Mouse (Mus musculus) stomach, embryonic 14.5 days (tissue): ENCODE results near the gene Spout1. TPM values are rescaled to one million over a fixed set of nuclear protein-coding genes. Genes with fewer than 3 reads are reported as not detected.
"Not testable (repeated sequence)": the region's sequence is repeated elsewhere in the genome, so short reads cannot be mapped to it uniquely, and the experiment has no call there.

Experiments
- ATAC-seq: fragments of 200-750 bp; cut with Nextera tagmentation; 2 replicates; pipeline ENCODE4 v1.8.0; 2017; ENCODE audit warnings: low read depth, moderate TSS enrichment; ENCODE audit not compliant: insufficient number of reproducible peaks, insufficient read depth, low FRiP score
- H3K27ac ChIP-seq: fragments of 300-500 bp; sonication (generic); 2 replicates; pipeline ENCODE4 v1.5.1; 2014; ENCODE audit warnings: mild to moderate bottlenecking, low read length, moderate library complexity, mixed read lengths
- H3K27me3 ChIP-seq: fragments of 300-500 bp; sonication (generic); 2 replicates; pipeline ENCODE4 v1.6.1; 2014; ENCODE audit warnings: low read length, control low read depth, mixed read lengths; ENCODE audit not compliant: control insufficient read depth, insufficient read depth
- H3K36me3 ChIP-seq: fragments of 300-500 bp; sonication (generic); 2 replicates; pipeline ENCODE4 v1.6.1; 2014; ENCODE audit warnings: mild to moderate bottlenecking, control low read depth, low read length, moderate library complexity, mixed read lengths; ENCODE audit not compliant: control insufficient read depth, insufficient read depth
- H3K4me1 ChIP-seq: fragments of 300-500 bp; sonication (generic); 2 replicates; pipeline ENCODE4 v1.6.1; 2014; ENCODE audit warnings: low read length, control low read depth, mixed read lengths; ENCODE audit not compliant: control insufficient read depth, insufficient read depth
- H3K4me2 ChIP-seq: fragments of 300-500 bp; sonication (generic); replicated peaks from 2 replicates; pipeline ENCODE4 v1.6.1; 2014; ENCODE audit warnings: low read depth, low read length, control low read depth
- H3K4me3 ChIP-seq: fragments of 300-500 bp; sonication (generic); 2 replicates; pipeline ENCODE4 v1.5.1; 2014; ENCODE audit warnings: low read depth, low read length, control low read depth
- H3K9ac ChIP-seq: fragments of 300-500 bp; sonication (generic); replicated peaks from 2 replicates; pipeline ENCODE4 v1.6.1; 2014; ENCODE audit warnings: low read depth, mild to moderate bottlenecking, control low read depth, low read length, moderate library complexity, mixed read lengths
- H3K9me3 ChIP-seq: fragments of 300-500 bp; sonication (generic); 2 replicates; pipeline ENCODE4 v1.6.1; 2016; ENCODE audit warnings: low read depth, low read length, control low read depth; ENCODE audit not compliant: control insufficient read depth
- WGBS: fragments of 180-500 bp; shearing (Covaris S2); extraction: QIAGEN DNeasy Blood & Tissue Kit; methylation state at CpG from one replicate; pipeline ENCODE4 v1.1.7; 2014; 5-methylcytosine and 5-hydroxymethylcytosine counted together
- polyA plus RNA-seq: library from polyadenylated mRNA; unstranded; fragments of >200 nt; fragmentation: Nextera tagmentation; extraction: Ambion mirVana; gene quantifications from 2 replicates; pipeline ENCODE4 v1.2.1, GENCODE M21; 2014

Spout1 gene
- polyA plus RNA-seq, 1 experiment from 2014 or later: 63.6 TPM

- Histone ChIP-seq H3K9me3 (no peaks in the 10 kb centered on the region), H3K27ac (no peak overlapping the region), H3K36me3 (peaks cover 32% of the 10 kb centered on the region), H3K4me2 (no peak overlapping the region), H3K4me3 (no peak overlapping the region), H3K9ac (no peak overlapping the region), H3K27me3 (no peaks in the 10 kb centered on the region), H3K4me1 (no peaks in the 10 kb centered on the region)
- no peak for ATAC-seq
- 87% methylated on average over 11 of the region's 11 CpGs for WGBS
Measured at GRCm38 (mm10) chr2:30151840-30152239, 26.4 kb downstream of the Spout1 start.

- H3K9ac ChIP-seq: no peak overlapping the region
- no peaks in the 10 kb centered on the region for H3K4me1 ChIP-seq
- H3K27me3 ChIP-seq: no peaks in the 10 kb centered on the region
- H3K9me3 ChIP-seq: no peaks in the 10 kb centered on the region
- no peak overlapping the region for H3K27ac ChIP-seq
- 83% methylated on average over 4 of the region's 4 CpGs for WGBS
- H3K4me3 ChIP-seq: no peak overlapping the region
- no peak overlapping the region for H3K4me2 ChIP-seq
- ATAC-seq: no peak
- peaks cover 58% of the 10 kb centered on the region for H3K36me3 ChIP-seq
Measured at GRCm38 (mm10) chr2:30147466-30147865, 30.8 kb downstream of the Spout1 start.

DNA sequence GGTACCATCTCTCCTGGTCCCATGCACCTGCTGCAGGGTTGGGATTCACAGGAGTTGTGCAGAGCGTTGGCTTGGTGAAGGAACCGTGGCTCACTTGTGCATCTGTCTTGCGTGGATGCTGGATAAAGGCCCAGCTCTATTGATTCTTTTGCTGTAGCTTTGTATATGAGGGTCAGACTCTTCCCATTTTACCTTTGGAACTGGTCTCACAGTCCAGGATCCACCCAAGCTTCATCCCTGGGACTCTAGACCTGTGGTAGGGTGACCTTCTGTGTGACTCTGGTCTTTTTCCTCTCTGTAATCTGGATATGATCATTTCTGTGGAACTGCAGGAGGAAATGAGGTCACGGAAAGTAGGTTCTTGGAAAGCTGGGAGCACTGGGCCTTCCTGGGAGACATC lies 33.8 kb downstream of the Spout1 start:
- ATAC-seq: no peak
- no peaks in the 10 kb centered on the region for H3K9me3 ChIP-seq
- WGBS: 98% methylated on average over 4 of the region's 4 CpGs
- no peaks in the 10 kb centered on the region for H3K4me1 ChIP-seq
- no peak overlapping the region for H3K27ac ChIP-seq
- H3K9ac ChIP-seq: no peak overlapping the region
- H3K4me2 ChIP-seq: no peak overlapping the region
- no peaks in the 10 kb centered on the region for H3K27me3 ChIP-seq
- peaks cover 70% of the 10 kb centered on the region for H3K36me3 ChIP-seq
- no peak overlapping the region for H3K4me3 ChIP-seq

GRCm38 (mm10) chr2:30140021-30140420 lies 38.2 kb downstream of the Spout1 start:
- not testable (repeated sequence) for H3K4me2 ChIP-seq, H3K4me3 ChIP-seq, H3K9ac ChIP-seq, H3K27me3 ChIP-seq, H3K4me1 ChIP-seq, H3K9me3 ChIP-seq, ATAC-seq, H3K27ac ChIP-seq
- peaks cover 49% of the 10 kb centered on the region for H3K36me3 ChIP-seq
- 92% methylated on average over 4 of the region's 4 CpGs for WGBS

DNA sequence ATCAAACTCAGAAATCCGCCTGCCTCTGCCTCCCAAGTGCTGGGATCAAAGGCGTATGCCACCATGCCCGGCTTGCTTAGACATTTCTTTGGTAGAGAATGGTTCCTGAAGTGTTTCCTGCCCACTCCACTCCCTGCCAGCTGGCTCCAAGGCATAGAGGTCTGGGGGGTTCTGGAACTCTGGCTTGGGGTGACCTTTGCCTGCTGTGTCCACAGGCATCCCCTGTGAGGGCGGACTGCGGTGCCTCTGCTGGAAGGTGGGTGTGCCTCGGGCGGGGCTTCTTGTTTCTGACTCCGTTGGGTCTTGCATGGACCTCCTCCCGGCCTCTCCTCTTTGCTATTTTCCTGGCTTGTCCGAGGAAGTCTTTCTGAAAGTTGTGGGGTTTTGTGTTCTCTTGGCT lies 41.8 kb downstream of the Spout1 start:
- WGBS: 87% methylated on average over 10 of the region's 10 CpGs
- H3K27ac ChIP-seq: no peak overlapping the region
- peaks cover 22% of the 10 kb centered on the region for H3K36me3 ChIP-seq
- no peak for ATAC-seq
- no peaks in the 10 kb centered on the region for H3K27me3 ChIP-seq
- no peaks in the 10 kb centered on the region for H3K9me3 ChIP-seq
- peaks cover 17% of the 10 kb centered on the region for H3K4me1 ChIP-seq
- no peak overlapping the region for H3K9ac ChIP-seq
- H3K4me3 ChIP-seq: no peak overlapping the region
- H3K4me2 ChIP-seq: no peak overlapping the region

GRCm38 (mm10) chr2:30134928-30135620 lies 43.2 kb downstream of the Spout1 start:
- no peak overlapping the region for H3K27ac ChIP-seq
- WGBS: 72% methylated on average over 10 of the region's 10 CpGs
- H3K27me3 ChIP-seq: no peaks in the 10 kb centered on the region

GRCm38 (mm10) chr2:30134378-30134711 lies 43.9 kb downstream of the Spout1 start:
- H3K9ac ChIP-seq: peak overlapping the region; percentile 71
- H3K27ac ChIP-seq: peak overlapping the region; percentile 75; the same call in 1 of the 2 replicates
- peak overlapping the region; percentile 88 for H3K4me2 ChIP-seq
- H3K4me3 ChIP-seq: peak overlapping the region; percentile 86
- WGBS: 27% methylated on average over 6 of the region's 6 CpGs
- no peaks in the 10 kb centered on the region for H3K27me3 ChIP-seq
- H3K36me3 ChIP-seq: peaks cover 6% of the 10 kb centered on the region; the same call in 1 of the 2 replicates
- peaks cover 17% of the 10 kb centered on the region for H3K4me1 ChIP-seq
- ATAC-seq: no peak
- H3K9me3 ChIP-seq: no peaks in the 10 kb centered on the region

More at GRCm38 (mm10) chr2:30134928-30135620, 43.2 kb downstream of the Spout1 start:
- peaks cover 17% of the 10 kb centered on the region for H3K4me1 ChIP-seq
- peak overlapping the region; percentile 88 for H3K4me2 ChIP-seq
- no peak for ATAC-seq
- peaks cover 8% of the 10 kb centered on the region for H3K36me3 ChIP-seq
- H3K9ac ChIP-seq: peak overlapping the region; percentile 71; the same call in 1 of the 2 replicates
- no peaks in the 10 kb centered on the region for H3K9me3 ChIP-seq
- peak overlapping the region; percentile 86 for H3K4me3 ChIP-seq

DNA sequence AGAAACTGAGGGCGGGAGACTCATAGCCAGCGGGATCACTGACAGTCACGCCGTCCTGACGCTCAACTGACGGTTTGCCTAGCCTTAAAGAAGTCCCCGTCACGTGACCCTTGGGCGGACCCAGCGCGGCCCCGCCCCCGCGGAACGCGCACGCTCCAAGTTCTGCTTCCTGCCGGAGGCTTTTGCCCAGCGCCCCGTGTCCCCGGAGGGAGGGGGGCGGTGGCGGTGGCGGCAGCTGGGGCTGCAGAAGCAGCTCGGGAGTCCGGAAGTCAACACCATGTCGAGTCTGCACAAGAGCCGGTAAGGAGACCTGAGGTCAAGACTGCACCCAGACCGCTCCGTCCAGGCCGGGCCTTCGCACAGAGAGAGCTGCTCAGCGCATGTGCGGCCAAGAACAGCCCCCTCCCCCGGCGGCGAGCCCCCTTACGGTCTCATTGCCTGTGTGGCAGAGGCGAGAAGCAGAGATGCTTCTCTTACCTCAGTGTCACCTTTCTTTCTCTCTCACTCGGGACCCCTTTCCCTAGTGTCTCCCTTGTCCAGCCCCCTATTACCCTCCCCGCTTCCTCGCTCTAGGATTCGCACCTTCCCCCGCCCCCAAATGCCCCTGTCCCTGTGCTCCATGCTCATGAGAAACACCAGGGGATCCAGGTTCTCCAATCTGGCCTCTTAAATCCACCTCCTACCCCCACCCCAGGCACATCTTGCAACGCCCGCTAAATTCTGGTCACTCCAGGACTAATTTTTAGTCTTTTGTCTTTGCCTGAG lies 44.5 kb downstream of the Spout1 start, which contains the start of gene Tbc1d13:
Tbc1d13 (plus strand) TSS at position 134 of the 765 bp plus-strand sequence.
- H3K4me1 ChIP-seq: peaks cover 17% of the 10 kb centered on the region
- peak within 1 kb of the TSS; percentile 86 for H3K4me3 ChIP-seq
- no peaks in the 10 kb centered on the region for H3K27me3 ChIP-seq
- H3K9me3 ChIP-seq: no peaks in the 10 kb centered on the region
- H3K27ac ChIP-seq: peak within 1 kb of the TSS; percentile 81
- ATAC-seq: peak; percentile 92
- peak within 1 kb of the TSS; percentile 88 for H3K4me2 ChIP-seq
- peaks cover 6% of the 10 kb centered on the region; the same call in 1 of the 2 replicates for H3K36me3 ChIP-seq
- WGBS: under 1% methylated on average over 40 of the region's 46 CpGs
- H3K9ac ChIP-seq: peak within 1 kb of the TSS; percentile 71
